Mouse (Mus musculus): ENCODE data around the gene Tmem184b.

Tmem184b gene

GRCm38 (mm10) chr15:79347165-79347844, 56.1 kb downstream of the Tmem184b start:
- in situ Hi-C loops (cut with MboI; ENCODE audit: low sequenced_read_pairs) = no loop called here

- in situ Hi-C loops (cut with MboI; ENCODE audit: low sequenced_read_pairs) = no loop called here
These were observed 57.1 kb downstream of the Tmem184b start, which contains the start of gene Maff for GRCm38 (mm10) chr15:79346051-79346793. TSS of gene Maff (plus strand) at chr15:79346621.

GRCm38 (mm10) chr15:79344627-79345026, 58.7 kb downstream of the Tmem184b start:
- in situ Hi-C loops (cut with MboI; ENCODE audit: low sequenced_read_pairs) = no loop called here

- in situ Hi-C loops (cut with MboI; ENCODE audit: low sequenced_read_pairs) = no loop called here
These were observed 60.6 kb downstream of the Tmem184b start for GRCm38 (mm10) chr15:79342641-79343337.

- in situ Hi-C loops (cut with MboI; ENCODE audit: low sequenced_read_pairs) = no loop called here
These were observed 64.4 kb downstream of the Tmem184b start for GRCm38 (mm10) chr15:79338978-79339377.

- in situ Hi-C loops (cut with MboI; ENCODE audit: low sequenced_read_pairs) = no loop called here
These were observed 68.2 kb downstream of the Tmem184b start for GRCm38 (mm10) chr15:79335061-79335655.

- in situ Hi-C loops (cut with MboI; ENCODE audit: low sequenced_read_pairs) = no loop called here
These were observed 70.0 kb downstream of the Tmem184b start for GRCm38 (mm10) chr15:79333409-79333808.

- in situ Hi-C loops (cut with MboI; ENCODE audit: low sequenced_read_pairs) = no loop called here
These were observed 72.8 kb downstream of the Tmem184b start for GRCm38 (mm10) chr15:79330521-79330920.

- in situ Hi-C loops (cut with MboI; ENCODE audit: low sequenced_read_pairs) = no loop called here
These were observed 73.4 kb downstream of the Tmem184b start for GRCm38 (mm10) chr15:79329979-79330363.

GRCm38 (mm10) chr15:79329346-79329978, 73.9 kb downstream of the Tmem184b start:
- in situ Hi-C loops (cut with MboI; ENCODE audit: low sequenced_read_pairs) = no loop called here

- in situ Hi-C loops (cut with MboI; ENCODE audit: low sequenced_read_pairs) = no loop called here
These were observed 74.5 kb downstream of the Tmem184b start for GRCm38 (mm10) chr15:79328939-79329275.

GRCm38 (mm10) chr15:79328058-79328938, 75.1 kb downstream of the Tmem184b start, which contains the start of gene Pla2g6:
TSS of gene Pla2g6 (minus strand) at chr15:79328390.
- in situ Hi-C loops (cut with MboI; ENCODE audit: low sequenced_read_pairs) = no loop called here

- in situ Hi-C loops (cut with MboI; ENCODE audit: low sequenced_read_pairs) = no loop called here
These were observed 76.1 kb downstream of the Tmem184b start for GRCm38 (mm10) chr15:79326971-79327961.

- in situ Hi-C loops (cut with MboI; ENCODE audit: low sequenced_read_pairs) = no loop called here
These were observed 77.1 kb downstream of the Tmem184b start for GRCm38 (mm10) chr15:79326264-79326663.

- in situ Hi-C loops (cut with MboI; ENCODE audit: low sequenced_read_pairs) = no loop called here
These were observed 77.6 kb downstream of the Tmem184b start for GRCm38 (mm10) chr15:79325742-79326141.

- in situ Hi-C loops (cut with MboI; ENCODE audit: low sequenced_read_pairs) = no loop called here
These were observed 79.0 kb downstream of the Tmem184b start for GRCm38 (mm10) chr15:79324373-79324772.

GRCm38 (mm10) chr15:79323791-79324155, 79.6 kb downstream of the Tmem184b start:
- in situ Hi-C loops (cut with MboI; ENCODE audit: low sequenced_read_pairs) = no loop called here

- in situ Hi-C loops (cut with MboI; ENCODE audit: low sequenced_read_pairs) = no loop called here
These were observed 80.2 kb downstream of the Tmem184b start for GRCm38 (mm10) chr15:79322991-79323790.

Measured in CH12F3 (cell line).